Mouse (Mus musculus) midbrain, embryonic 16.5 days (tissue): ENCODE measurements around the gene Acp7. TPM values are rescaled to one million over a fixed set of nuclear protein-coding genes. Genes with fewer than 3 reads are reported as not detected.

Source experiments
- ATAC-seq: fragments of 200-750 bp; cut with Nextera tagmentation; 2 replicates; pipeline ENCODE4 v1.8.0; 2017; ENCODE audit warnings: moderate TSS enrichment
- H3K27ac ChIP-seq: fragments of 300-500 bp; sonication (generic); 2 replicates; pipeline ENCODE4 v1.5.1; 2014; ENCODE audit warnings: mild to moderate bottlenecking, low read length, mixed read lengths
- H3K27me3 ChIP-seq: fragments of 300-500 bp; sonication (generic); 2 replicates; pipeline ENCODE4 v1.6.1; 2014; ENCODE audit warnings: low read depth, low read length, mixed read lengths; ENCODE audit not compliant: control insufficient read depth, insufficient read depth
- H3K36me3 ChIP-seq: fragments of 300-500 bp; sonication (generic); 2 replicates; pipeline ENCODE4 v1.6.1; 2014; ENCODE audit warnings: mild to moderate bottlenecking, low read length, moderate library complexity, mixed read lengths; ENCODE audit not compliant: control insufficient read depth, insufficient read depth
- H3K4me1 ChIP-seq: fragments of 300-500 bp; sonication (generic); 2 replicates; pipeline ENCODE4 v1.6.1; 2014; ENCODE audit warnings: mild to moderate bottlenecking, low read length, mixed read lengths; ENCODE audit not compliant: control insufficient read depth, insufficient read depth
- H3K4me2 ChIP-seq: fragments of 300-500 bp; sonication (generic); 2 replicates; pipeline ENCODE4 v1.6.1; 2014; ENCODE audit warnings: mild to moderate bottlenecking, low read length, mixed read lengths
- H3K4me3 ChIP-seq: fragments of 300-500 bp; sonication (generic); 2 replicates; pipeline ENCODE4 v1.5.1; 2014; ENCODE audit warnings: low read depth, mild to moderate bottlenecking, low read length, moderate library complexity, mixed read lengths
- H3K9ac ChIP-seq: fragments of 300-500 bp; sonication (generic); 2 replicates; pipeline ENCODE4 v1.6.1; 2014; ENCODE audit warnings: low read depth, low read length, mixed read lengths
- H3K9me3 ChIP-seq: fragments of 300-500 bp; sonication (generic); replicated peaks from 2 replicates; pipeline ENCODE4 v1.6.1; 2014; ENCODE audit warnings: mild to moderate bottlenecking, low read length, mixed read lengths; ENCODE audit not compliant: control insufficient read depth, poor library complexity, severe bottlenecking
- WGBS: fragments of 180-500 bp; shearing (Covaris S2); extraction: QIAGEN DNeasy Blood & Tissue Kit; methylation state at CpG from one replicate; pipeline ENCODE4 v1.1.7; 2014; 5-methylcytosine and 5-hydroxymethylcytosine counted together
- polyA plus RNA-seq: library from polyadenylated mRNA; unstranded; fragments of >200 nt; fragmentation: Nextera tagmentation; extraction: Ambion mirVana; gene quantifications from 2 replicates; pipeline ENCODE4 v1.2.1, GENCODE M21; 2015

Gene Acp7
- polyA plus RNA-seq, 1 experiment from 2014 or later = 0.26 TPM

DNA sequence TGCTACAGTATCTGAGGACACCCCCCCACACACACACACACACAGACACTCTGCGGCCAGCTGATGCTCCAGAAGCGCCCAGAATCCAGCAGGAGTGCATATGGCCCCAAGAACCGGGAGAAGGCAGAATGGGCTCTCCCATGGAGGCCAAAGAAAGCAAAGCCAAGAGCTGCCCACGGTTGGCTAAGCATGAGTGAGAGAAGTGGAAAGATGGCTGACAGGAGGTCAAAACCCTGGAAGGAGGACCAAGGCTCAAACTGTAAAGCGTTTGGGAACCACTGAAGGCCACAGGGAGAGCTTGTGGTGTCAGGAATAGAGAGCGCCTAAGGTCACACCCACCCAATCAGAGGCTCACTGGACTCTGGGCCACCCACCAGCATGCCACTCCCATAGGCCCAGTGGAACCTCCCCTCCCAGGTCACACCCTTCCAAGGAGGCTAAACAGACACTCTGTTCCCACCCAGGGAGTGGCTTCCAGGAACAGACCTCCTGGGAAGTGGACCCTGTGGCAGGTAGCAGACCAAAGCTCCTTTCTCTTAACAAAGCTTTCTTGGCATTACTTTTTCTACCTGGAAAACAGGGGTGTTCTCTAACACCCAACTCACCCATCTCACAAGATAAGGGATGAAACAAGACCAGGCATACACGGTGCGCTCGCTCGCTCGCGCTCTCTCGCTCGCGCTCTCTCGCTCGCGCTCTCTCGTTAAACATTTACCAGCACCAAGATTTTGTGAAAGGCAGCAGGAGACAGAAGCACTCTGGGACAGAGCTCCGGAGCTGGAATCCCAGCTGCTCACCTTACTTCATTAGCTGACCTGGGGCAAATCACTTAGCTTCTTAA is 34.5 kb downstream of the Acp7 start:
- no peaks in the 10 kb centered on the region for H3K27me3 ChIP-seq
- peaks cover 20% of the 10 kb centered on the region for H3K4me1 ChIP-seq
- peak overlapping the region; percentile 17; the same call in 1 of the 2 replicates for H3K27ac ChIP-seq
- peak overlapping the region; percentile 64 for H3K4me2 ChIP-seq
- H3K9ac ChIP-seq = peak overlapping the region; percentile 77
- H3K9me3 ChIP-seq = no peaks in the 10 kb centered on the region
- 37% methylated on average over 20 of the region's 20 CpGs for WGBS
- H3K4me3 ChIP-seq = peak overlapping the region; percentile 68
- no peaks in the 10 kb centered on the region for H3K36me3 ChIP-seq
- ATAC-seq = no peak

DNA sequence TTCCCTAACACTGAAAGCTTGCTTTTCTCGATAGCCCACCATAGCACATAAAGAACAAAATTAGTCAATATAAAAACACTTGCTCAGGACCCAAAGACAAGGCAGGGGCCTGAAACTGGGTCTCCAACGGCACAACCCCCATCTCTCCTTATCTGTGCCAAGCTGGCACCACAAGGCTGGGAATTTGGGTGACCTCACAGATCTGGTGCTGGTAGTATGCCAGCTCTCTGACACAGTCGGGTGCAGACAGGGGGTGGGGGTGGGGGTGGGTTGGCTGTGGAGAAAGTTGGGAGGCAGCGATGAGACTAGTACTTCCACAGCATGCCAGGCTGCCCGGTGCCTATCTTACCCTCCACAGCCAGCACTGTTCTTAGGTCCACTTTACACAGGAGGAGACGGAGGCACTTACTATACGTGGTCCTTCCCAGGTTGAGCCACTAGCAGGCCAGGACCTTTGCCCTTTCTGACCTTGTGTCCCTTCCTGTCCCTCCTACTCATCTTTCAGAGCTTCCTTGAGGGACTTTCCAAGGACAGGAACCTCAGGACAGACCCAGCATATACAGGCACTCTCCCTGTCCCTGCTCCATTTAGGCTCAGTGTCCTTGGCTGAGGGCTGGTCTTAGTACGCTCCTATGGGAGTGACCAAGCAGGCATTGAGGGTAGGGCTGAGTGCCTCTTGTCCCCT is 35.2 kb downstream of the Acp7 start:
- no peak for ATAC-seq
- Histone ChIP-seq H3K27me3 (no peaks in the 10 kb centered on the region), H3K36me3 (no peaks in the 10 kb centered on the region), H3K9me3 (no peaks in the 10 kb centered on the region), H3K9ac (no peak overlapping the region; the same call in 1 of the 2 replicates), H3K4me3 (no peak overlapping the region; the same call in 1 of the 2 replicates), H3K4me2 (peak overlapping the region; percentile 64), H3K4me1 (peaks cover 16% of the 10 kb centered on the region), H3K27ac (no peak overlapping the region)
- 81% methylated on average over 8 of the region's 8 CpGs for WGBS

DNA sequence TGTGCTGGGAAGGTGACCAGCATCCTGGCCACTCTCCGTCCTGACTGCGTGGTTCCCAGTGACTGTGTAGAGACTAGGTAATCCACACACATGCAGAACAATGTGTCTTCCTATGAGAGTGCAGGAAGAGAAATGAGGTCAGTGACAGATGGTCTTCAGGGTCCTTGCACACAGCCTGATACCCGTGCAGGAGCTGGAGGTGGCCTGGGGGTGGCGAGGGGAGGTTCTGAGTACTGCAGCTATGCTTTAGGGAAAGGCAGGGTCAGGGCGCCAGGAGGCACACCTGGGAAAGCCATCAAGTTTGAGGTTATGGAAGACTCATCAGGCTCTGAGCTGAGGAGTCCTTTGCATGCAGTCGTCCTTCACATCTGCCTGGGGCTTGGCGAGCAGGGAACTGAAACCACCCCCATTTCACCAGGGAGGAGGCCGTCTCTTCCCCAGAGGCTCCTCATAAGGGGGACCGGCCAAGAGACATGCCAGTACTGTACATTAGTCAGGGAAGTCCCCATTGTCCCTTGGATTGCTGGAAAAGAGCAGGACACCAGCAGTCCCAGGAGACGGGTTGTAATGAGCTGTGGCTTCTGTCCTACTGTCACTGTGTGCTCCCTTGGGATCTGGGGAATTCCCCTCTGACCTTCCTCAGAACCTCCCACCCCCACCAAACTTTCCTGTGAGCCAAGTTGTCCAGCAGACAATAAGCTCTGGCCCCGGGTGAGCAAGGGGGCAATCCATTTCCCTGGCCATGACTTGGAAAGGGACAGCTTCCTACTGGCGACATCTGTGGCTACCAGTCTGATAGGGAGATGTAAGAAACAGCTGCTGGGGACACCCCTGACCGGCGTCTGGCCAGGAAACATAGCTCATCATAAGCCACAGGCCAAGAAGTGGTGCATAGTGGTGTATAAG is 37.7 kb downstream of the Acp7 start:
- no peak overlapping the region for H3K27ac ChIP-seq

DNA sequence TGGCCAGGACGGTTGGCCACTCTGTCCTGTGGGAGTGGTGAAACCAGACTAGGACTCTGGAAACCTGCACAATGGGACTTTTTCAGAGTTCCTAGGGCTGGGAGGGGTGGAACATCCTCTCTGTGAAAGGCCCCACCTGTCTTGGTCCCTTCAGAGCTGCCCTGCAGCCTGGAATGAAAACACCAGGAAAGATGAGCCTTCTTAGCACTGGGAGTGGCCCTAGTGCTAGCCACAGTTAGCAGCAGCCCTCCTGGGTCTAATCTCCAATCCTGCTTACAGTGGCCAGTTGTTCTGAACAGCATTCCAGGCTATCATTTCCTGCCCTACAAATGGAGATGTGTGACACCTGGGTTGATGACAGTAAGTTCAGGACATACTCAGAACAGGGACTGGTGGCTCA is 39.3 kb downstream of the Acp7 start:
- H3K27ac ChIP-seq = no peak overlapping the region
- no peak overlapping the region for H3K9ac ChIP-seq
- H3K4me1 ChIP-seq = peaks cover 9% of the 10 kb centered on the region
- no peaks in the 10 kb centered on the region for H3K27me3 ChIP-seq
- H3K36me3 ChIP-seq = no peaks in the 10 kb centered on the region
- no peak overlapping the region for H3K4me2 ChIP-seq
- whole genome bisulfite sequencing = 86% methylated on average over 1 of the region's 1 CpGs
- no peak overlapping the region for H3K4me3 ChIP-seq
- H3K9me3 ChIP-seq = no peaks in the 10 kb centered on the region
- no peak for ATAC-seq

More for the DNA sequence above, 37.7 kb downstream of the Acp7 start:
- WGBS = 65% methylated on average over 14 of the region's 14 CpGs
- H3K4me1 ChIP-seq = peaks cover 15% of the 10 kb centered on the region
- no peak for ATAC-seq
- H3K4me3 ChIP-seq = no peak overlapping the region
- no peaks in the 10 kb centered on the region for H3K27me3 ChIP-seq
- no peaks in the 10 kb centered on the region for H3K9me3 ChIP-seq
- no peak overlapping the region for H3K4me2 ChIP-seq
- 0 out of 2 replicates have a peak overlapping the region, but pooled peaks have one; percentile 23 for H3K9ac ChIP-seq
- H3K36me3 ChIP-seq = no peaks in the 10 kb centered on the region

DNA sequence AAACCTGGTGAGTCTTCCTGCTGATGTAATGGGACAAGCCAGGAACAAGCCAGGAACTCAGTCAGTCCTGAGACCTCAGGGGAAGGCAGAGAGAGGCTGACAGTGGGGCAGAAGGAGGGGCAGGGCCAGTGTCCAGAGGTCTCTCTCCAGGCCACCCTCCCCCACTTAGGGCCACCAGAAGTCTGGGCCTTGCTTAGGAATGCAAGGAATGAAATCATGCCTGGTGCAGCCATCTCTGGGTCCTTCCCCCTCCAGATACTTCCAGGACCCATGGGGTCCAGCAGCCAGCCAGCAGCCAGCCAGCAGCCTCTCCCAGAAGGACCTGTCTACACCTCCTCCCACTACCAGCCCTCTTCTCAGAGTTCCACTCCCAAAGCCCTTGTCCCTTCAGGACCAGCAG is 43.5 kb downstream of the Acp7 start:
- no peaks in the 10 kb centered on the region for H3K27me3 ChIP-seq
- no peaks in the 10 kb centered on the region; the same call in none of the 2 replicates for H3K4me1 ChIP-seq
- no peak for ATAC-seq
- H3K4me2 ChIP-seq = no peak overlapping the region
- no peak overlapping the region for H3K27ac ChIP-seq
- no peaks in the 10 kb centered on the region for H3K36me3 ChIP-seq
- H3K9ac ChIP-seq = 0 out of 2 replicates have a peak overlapping the region, but pooled peaks have one; percentile 8
- H3K4me3 ChIP-seq = no peak overlapping the region
- H3K9me3 ChIP-seq = no peaks in the 10 kb centered on the region

DNA sequence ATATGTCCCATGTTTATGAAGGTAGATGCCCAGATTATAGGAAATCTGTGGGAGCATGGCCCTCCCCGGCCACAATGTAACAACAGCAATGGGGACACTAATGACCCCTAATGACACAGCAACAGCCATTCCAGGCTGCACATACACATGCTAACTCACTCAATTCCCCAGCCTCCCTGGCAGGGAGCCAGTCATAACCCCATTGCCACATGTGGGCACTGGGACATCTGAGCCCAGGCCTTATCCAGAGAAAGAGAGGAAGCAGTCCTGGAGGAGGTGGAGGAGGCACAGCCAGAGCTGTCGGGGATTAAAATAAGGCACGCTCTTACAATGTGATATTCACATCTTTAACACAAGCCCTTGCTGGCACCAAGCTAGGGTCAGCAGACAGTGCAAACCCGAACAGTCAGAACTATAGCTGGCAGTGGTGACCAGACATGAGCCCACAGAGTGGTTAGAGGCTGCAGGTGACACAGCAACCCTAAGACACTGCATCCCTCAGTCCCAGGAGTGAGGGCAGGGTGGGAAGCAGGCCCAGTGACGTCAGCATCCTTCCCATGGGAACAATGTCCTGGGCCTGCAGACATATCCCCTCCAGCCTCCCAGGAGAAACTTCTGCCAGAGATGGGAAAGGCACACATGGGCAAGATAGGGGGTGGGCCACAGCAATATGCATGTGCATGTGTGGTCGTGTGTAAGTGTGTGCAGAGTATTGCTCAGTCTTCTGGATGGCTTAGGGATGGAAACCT is 44.3 kb downstream of the Acp7 start:
- 52% methylated on average over 6 of the region's 6 CpGs for WGBS
- H3K4me1 ChIP-seq = no peaks in the 10 kb centered on the region; the same call in none of the 2 replicates
- H3K9me3 ChIP-seq = no peaks in the 10 kb centered on the region
- H3K9ac ChIP-seq = 0 out of 2 replicates have a peak overlapping the region, but pooled peaks have one; percentile 37
- H3K27ac ChIP-seq = no peak overlapping the region
- no peak overlapping the region for H3K4me3 ChIP-seq
- H3K27me3 ChIP-seq = no peaks in the 10 kb centered on the region
- no peaks in the 10 kb centered on the region for H3K36me3 ChIP-seq
- ATAC-seq = no peak
- no peak overlapping the region for H3K4me2 ChIP-seq

DNA sequence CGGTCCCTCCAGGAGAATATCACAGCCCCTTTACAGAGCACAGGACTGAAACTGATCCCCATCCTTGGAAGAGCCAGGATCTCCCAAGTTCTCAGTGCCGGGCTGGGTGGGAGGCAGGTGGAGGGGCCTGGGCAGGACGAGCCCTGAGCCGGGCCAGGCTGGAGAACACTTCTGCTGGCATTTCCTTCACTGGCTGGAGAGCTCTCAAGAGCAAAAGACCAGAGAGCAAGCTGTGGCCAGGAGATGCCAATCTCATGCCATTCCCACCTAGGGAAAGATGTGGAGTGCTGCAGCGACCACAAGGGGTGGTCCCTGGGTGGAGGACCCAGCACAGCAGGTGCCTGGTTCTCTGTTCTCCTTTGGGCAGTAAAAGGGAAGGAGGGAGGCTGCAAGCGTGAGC is 46.1 kb downstream of the Acp7 start:
- Histone ChIP-seq H3K9ac (no peak overlapping the region), H3K9me3 (no peaks in the 10 kb centered on the region), H3K36me3 (no peaks in the 10 kb centered on the region), H3K4me1 (no peaks in the 10 kb centered on the region; the same call in none of the 2 replicates), H3K4me2 (no peak overlapping the region), H3K27me3 (no peaks in the 10 kb centered on the region), H3K27ac (no peak overlapping the region), H3K4me3 (no peak overlapping the region)
- WGBS = 85% methylated on average over 6 of the region's 6 CpGs
- ATAC-seq = no peak

DNA sequence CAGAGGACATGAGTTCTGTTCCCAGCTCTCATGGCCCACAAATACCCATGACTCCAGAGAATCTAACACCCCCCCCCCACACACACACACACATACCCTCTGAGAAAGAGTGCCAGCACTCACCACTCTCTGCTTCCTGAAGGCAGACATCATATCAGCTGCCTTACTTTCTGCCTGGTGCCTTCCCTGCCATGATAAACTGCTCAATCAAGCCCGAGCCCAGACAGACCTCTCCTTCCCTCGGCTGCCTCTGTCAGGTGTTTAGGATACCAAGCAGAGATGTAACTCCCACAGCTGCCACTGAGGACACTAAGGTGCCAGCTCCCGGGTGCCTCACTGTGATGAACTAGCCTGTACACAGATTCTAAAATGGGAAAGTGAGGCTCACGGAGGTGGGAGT is 46.7 kb downstream of the Acp7 start:
- no peak overlapping the region for H3K27ac ChIP-seq
- H3K4me3 ChIP-seq = no peak overlapping the region

More for the DNA sequence above, 46.7 kb downstream of the Acp7 start:
- peaks cover 4% of the 10 kb centered on the region for H3K4me1 ChIP-seq
- H3K9me3 ChIP-seq = no peaks in the 10 kb centered on the region
- no peak overlapping the region for H3K9ac ChIP-seq
- no peak overlapping the region for H3K4me2 ChIP-seq
- H3K27me3 ChIP-seq = no peaks in the 10 kb centered on the region
- 79% methylated on average over 4 of the region's 4 CpGs for WGBS
- ATAC-seq = no peak
- H3K36me3 ChIP-seq = no peaks in the 10 kb centered on the region
